Mouse (Mus musculus): Measurements from ENCODE around the gene Nup62. TPM values are rescaled to one million over a fixed set of nuclear protein-coding genes. Genes with fewer than 3 reads are reported as not detected.

The Nup62 gene
- polyA plus RNA-seq, 1 experiment from 2014 or later: 33.4 TPM

DNA sequence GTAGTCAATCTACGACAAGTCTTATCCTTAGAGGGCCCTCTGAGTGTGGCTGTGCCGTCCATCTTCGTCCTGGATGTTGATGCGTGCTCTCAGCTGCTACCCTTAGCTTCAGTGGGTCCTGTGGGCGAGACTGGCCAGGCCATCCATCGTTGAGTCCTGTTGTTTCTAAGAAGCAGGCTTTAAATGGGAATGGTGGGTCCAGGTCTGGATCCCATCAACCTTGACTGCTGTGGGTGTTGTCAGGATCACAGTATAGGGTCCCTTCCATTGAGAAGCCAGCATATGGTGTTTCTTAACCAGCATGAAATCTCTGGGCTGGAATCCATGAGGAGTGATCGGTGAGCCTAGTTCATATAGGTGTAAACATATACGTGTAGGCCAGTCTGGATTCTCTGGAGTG, 35.8 kb upstream of the Nup62 start:
- Histone ChIP-seq H3K9me3 (ENCODE audit: control insufficient read depth, low read length) (no peaks in the 10 kb centered on the region), H3K27me3 (ENCODE audit: control insufficient read depth, insufficient read depth, low read length) (no peaks in the 10 kb centered on the region), H3K9ac (ENCODE audit: low read length) (no peak overlapping the region), H3K4me2 (replicated peaks; ENCODE audit: low read depth) (no peak overlapping the region), H3K27ac (replicated peaks) (no peak overlapping the region), H3K36me3 (ENCODE audit: control insufficient read depth, insufficient read depth, low read length) (0 out of 2 replicates have a peak, but pooled peaks cover 7% of the 10 kb centered on the region), H3K4me1 (replicated peaks; ENCODE audit: control insufficient read depth, insufficient read depth) (no peaks in the 10 kb centered on the region), H3K4me3 (ENCODE audit: low read depth, low read length) (no peak overlapping the region)
- TF ChIP-seq CTCF (IDR thresholded peaks at IDR 0.05; ENCODE audit: low read depth) (no peak), EP300 (optimal IDR thresholded peaks at IDR 0.05) (no peak)
- DNase-seq (ENCODE audit: low spot score) (no peak), ATAC-seq (ENCODE audit: low FRiP score, low TSS enrichment) (no peak)
- 73% methylated on average over 8 of the region's 8 CpGs for WGBS

DNA sequence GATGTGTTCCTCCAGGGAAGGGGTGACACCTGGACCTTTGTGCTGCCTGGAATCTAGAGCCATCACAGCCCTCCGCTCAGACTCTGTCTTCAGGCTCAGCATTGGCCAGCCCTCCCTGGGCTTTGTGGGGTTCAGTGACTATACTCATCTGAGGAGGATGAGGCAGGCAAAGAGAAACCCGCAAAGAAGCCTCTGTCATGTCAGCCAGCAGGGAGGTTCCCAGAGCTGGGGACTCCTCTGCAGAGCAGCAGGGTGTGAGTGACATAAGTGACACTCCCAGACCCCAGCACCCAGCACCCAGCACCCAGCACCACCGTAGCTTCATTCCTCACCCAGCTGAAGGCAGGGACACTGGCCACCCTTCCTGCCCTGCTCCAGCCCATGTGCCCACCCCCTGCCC, 26.4 kb upstream of the Nup62 start:
- WGBS: 68% methylated on average over 3 of the region's 3 CpGs
- H3K4me1 ChIP-seq (replicated peaks; ENCODE audit: control insufficient read depth, insufficient read depth): no peaks in the 10 kb centered on the region
- H3K9ac ChIP-seq (ENCODE audit: low read length): no peak overlapping the region
- H3K27ac ChIP-seq (replicated peaks): no peak overlapping the region
- no peaks in the 10 kb centered on the region for H3K36me3 ChIP-seq (ENCODE audit: control insufficient read depth, insufficient read depth, low read length)
- H3K27me3 ChIP-seq (ENCODE audit: control insufficient read depth, insufficient read depth, low read length): no peaks in the 10 kb centered on the region
- DNase-seq (ENCODE audit: low spot score) (no peak), ATAC-seq (ENCODE audit: low FRiP score, low TSS enrichment) (no peak)
- H3K9me3 ChIP-seq (ENCODE audit: control insufficient read depth, low read length): no peaks in the 10 kb centered on the region
- no peak overlapping the region for H3K4me2 ChIP-seq (replicated peaks; ENCODE audit: low read depth)
- TF ChIP-seq EP300 (optimal IDR thresholded peaks at IDR 0.05) (no peak), CTCF (IDR thresholded peaks at IDR 0.05; ENCODE audit: low read depth) (no peak)
- no peak overlapping the region for H3K4me3 ChIP-seq (ENCODE audit: low read depth, low read length)

DNA sequence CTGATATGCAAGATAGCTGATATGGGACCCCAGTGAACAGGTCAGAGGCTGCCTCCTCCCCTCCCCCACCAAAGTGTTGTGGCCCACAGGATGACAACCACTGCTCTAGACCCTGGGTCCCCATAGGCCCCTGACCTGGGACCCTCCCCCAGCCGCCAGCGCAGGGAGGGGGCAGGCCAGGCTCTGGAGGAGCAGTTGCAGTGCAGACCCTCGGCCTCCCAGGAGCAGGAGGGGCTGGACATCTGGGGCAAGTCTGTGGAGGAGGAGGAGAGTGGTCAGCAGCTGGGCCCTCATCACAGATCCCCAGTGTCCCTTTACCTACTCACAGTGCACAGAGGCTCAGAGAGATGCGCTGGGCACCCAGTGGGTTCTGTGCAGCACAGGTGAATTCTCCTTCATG, 25.8 kb upstream of the Nup62 start:
- Histone ChIP-seq H3K4me3 (ENCODE audit: low read depth, low read length) (no peak overlapping the region), H3K4me2 (replicated peaks; ENCODE audit: low read depth) (no peak overlapping the region), H3K27me3 (ENCODE audit: control insufficient read depth, insufficient read depth, low read length) (no peaks in the 10 kb centered on the region), H3K9me3 (ENCODE audit: control insufficient read depth, low read length) (no peaks in the 10 kb centered on the region), H3K4me1 (replicated peaks; ENCODE audit: control insufficient read depth, insufficient read depth) (no peaks in the 10 kb centered on the region), H3K27ac (replicated peaks) (no peak overlapping the region), H3K36me3 (ENCODE audit: control insufficient read depth, insufficient read depth, low read length) (no peaks in the 10 kb centered on the region), H3K9ac (ENCODE audit: low read length) (no peak overlapping the region)
- DNase-seq (ENCODE audit: low spot score) (no peak), ATAC-seq (ENCODE audit: low FRiP score, low TSS enrichment) (no peak)
- 73% methylated on average over 4 of the region's 4 CpGs for WGBS
- TF ChIP-seq EP300 (optimal IDR thresholded peaks at IDR 0.05): no peak

DNA sequence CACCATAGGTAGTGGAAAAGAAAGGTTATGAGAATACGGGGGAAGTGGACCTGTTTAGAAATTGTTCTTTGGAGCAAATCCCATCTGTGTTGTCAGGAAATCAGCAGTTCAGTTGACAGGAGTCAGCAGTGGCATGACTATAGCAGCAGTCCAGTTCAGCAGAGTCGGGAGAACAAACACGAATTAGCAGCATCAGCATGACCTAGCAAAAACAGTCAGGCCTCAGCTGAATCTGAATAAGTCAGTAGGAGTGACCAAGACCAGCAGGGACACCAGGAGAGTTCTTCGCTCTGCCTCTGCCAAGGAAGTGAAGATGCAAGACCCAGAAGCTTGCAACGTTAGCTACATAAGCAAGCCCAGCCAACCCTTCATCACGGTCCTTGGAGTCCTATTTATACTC, 23.1 kb upstream of the Nup62 start:
- TF ChIP-seq CTCF (IDR thresholded peaks at IDR 0.05; ENCODE audit: low read depth) (no peak), EP300 (optimal IDR thresholded peaks at IDR 0.05) (no peak)
- ATAC-seq (ENCODE audit: low FRiP score, low TSS enrichment): no peak
- WGBS: 77% methylated on average over 6 of the region's 6 CpGs
- no peaks in the 10 kb centered on the region for H3K27me3 ChIP-seq (ENCODE audit: control insufficient read depth, insufficient read depth, low read length)
- H3K4me1 ChIP-seq (replicated peaks; ENCODE audit: control insufficient read depth, insufficient read depth): no peaks in the 10 kb centered on the region
- no peaks in the 10 kb centered on the region for H3K36me3 ChIP-seq (ENCODE audit: control insufficient read depth, insufficient read depth, low read length)
- H3K4me2 ChIP-seq (replicated peaks; ENCODE audit: low read depth): no peak overlapping the region
- H3K4me3 ChIP-seq (ENCODE audit: low read depth, low read length): no peak overlapping the region
- DNase-seq (ENCODE audit: low spot score): no peak
- H3K9me3 ChIP-seq (ENCODE audit: control insufficient read depth, low read length): no peaks in the 10 kb centered on the region
- H3K9ac ChIP-seq (ENCODE audit: low read length): no peak overlapping the region
- no peak overlapping the region for H3K27ac ChIP-seq (replicated peaks)

DNA sequence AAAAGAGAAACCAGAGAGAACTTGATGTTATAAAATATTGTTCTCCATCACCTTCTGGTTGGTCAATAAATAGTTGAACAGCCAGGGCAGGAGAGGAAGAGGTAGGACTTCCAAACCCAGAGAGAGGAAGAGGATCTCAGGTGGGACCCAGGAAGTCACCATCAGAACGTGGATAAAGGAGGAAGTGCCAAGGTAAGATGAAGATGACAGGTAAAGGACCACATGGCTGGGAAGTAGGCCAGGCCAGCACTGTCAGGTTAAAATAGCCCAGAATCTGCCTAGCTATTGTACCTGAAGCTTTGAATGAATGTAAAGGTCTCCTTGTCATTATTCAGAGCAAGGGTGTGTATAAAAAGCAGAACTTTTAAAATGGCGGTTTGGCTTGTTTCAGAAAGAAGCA, 7.0 kb upstream of the Nup62 start:
- Histone ChIP-seq H3K36me3 (ENCODE audit: control insufficient read depth, insufficient read depth, low read length) (no peaks in the 10 kb centered on the region), H3K4me2 (replicated peaks; ENCODE audit: low read depth) (no peak overlapping the region), H3K4me3 (ENCODE audit: low read depth, low read length) (no peak overlapping the region), H3K27me3 (ENCODE audit: control insufficient read depth, insufficient read depth, low read length) (no peaks in the 10 kb centered on the region), H3K27ac (replicated peaks) (no peak overlapping the region), H3K9ac (ENCODE audit: low read length) (no peak overlapping the region), H3K4me1 (replicated peaks; ENCODE audit: control insufficient read depth, insufficient read depth) (no peaks in the 10 kb centered on the region), H3K9me3 (ENCODE audit: control insufficient read depth, low read length) (no peaks in the 10 kb centered on the region)
- 79% methylated on average over 2 of the region's 2 CpGs for WGBS
- TF ChIP-seq CTCF (IDR thresholded peaks at IDR 0.05; ENCODE audit: low read depth) (no peak), EP300 (optimal IDR thresholded peaks at IDR 0.05) (no peak)
- no peak for ATAC-seq (ENCODE audit: low FRiP score, low TSS enrichment)
- peak; percentile 3 for DNase-seq (ENCODE audit: low spot score)

- no peaks in the 10 kb centered on the region for H3K36me3 ChIP-seq (ENCODE audit: control insufficient read depth, insufficient read depth, low read length)
- ATAC-seq (ENCODE audit: low FRiP score, low TSS enrichment): no peak
- H3K4me2 ChIP-seq (replicated peaks; ENCODE audit: low read depth): no peak overlapping the region
- WGBS: 91% methylated on average over 3 of the region's 3 CpGs
- H3K9me3 ChIP-seq (ENCODE audit: control insufficient read depth, low read length): no peaks in the 10 kb centered on the region
- peak; percentile 11 for DNase-seq (ENCODE audit: low spot score)
- TF ChIP-seq EP300 (optimal IDR thresholded peaks at IDR 0.05) (no peak), CTCF (IDR thresholded peaks at IDR 0.05; ENCODE audit: low read depth) (no peak)
- H3K4me3 ChIP-seq (ENCODE audit: low read depth, low read length): no peak overlapping the region
- no peaks in the 10 kb centered on the region for H3K27me3 ChIP-seq (ENCODE audit: control insufficient read depth, insufficient read depth, low read length)
- H3K9ac ChIP-seq (ENCODE audit: low read length): no peak overlapping the region
- no peak overlapping the region for H3K27ac ChIP-seq (replicated peaks)
- H3K4me1 ChIP-seq (replicated peaks; ENCODE audit: control insufficient read depth, insufficient read depth): no peaks in the 10 kb centered on the region
These were observed 6.4 kb upstream of the Nup62 start for GRCm38 (mm10) chr7:44809466-44809865.
